Mouse (Mus musculus): ENCODE data around the gene Bdp1.
"Not testable (repeated sequence)": the region's sequence is repeated elsewhere in the genome, so short reads cannot be mapped to it uniquely, and the experiment has no call there.

The Bdp1 gene

GRCm38 (mm10) chr13:100103748-100104254, at the start of gene Bdp1:
Bdp1 (minus strand) TSS chr13:100104070.
- DNase-seq (ENCODE audit: low read depth, low spot score) = peak; percentile 93

DNA sequence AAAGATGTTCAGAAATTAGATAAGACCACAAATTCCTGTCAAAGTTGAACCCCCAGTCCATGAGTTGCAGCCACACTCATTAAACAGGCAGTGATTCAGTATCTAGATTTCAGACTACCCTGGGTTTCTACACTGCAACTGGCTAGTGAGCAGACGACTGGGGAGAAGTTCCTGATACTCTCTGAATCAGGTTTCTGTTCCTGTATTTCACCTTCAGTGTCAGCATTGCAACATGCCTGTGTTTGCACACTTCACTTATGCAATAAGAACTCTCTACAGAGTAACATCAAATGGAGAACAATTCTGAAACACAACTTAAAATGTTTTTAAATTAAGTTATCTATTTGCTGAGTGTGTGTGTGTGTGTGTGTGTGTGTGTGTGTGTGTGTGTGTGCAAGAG, 48.8 kb upstream of the Bdp1 start:
- DNase-seq (ENCODE audit: low read depth, low spot score) = peak; percentile 81

- no peak for DNase-seq (ENCODE audit: low read depth, low spot score)
These were observed 37.9 kb upstream of the Bdp1 start for GRCm38 (mm10) chr13:100141646-100142314.

DNA sequence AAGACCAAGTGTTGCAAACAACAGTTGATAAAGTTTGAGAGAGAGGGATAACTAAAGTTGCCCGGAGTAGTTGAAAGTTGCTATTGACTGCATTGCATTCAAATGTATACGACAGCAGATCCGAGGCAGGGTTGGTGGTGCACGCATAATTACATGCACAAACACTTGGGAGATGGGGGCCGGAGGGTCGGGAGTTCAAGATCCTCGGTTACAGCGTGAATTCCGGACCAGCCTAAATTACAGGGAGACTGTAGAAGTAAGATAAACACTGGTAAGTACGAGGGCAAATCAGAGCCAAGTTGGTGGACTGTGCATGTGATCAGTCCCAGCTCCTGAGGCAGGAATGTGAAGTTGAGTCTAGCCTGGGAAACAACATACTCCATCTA, 21.4 kb upstream of the Bdp1 start:
- no peak for DNase-seq (ENCODE audit: low read depth, low spot score)

- peak; percentile 93 for DNase-seq (ENCODE audit: low read depth, low spot score)
These were observed 20.8 kb upstream of the Bdp1 start, which contains the start of gene Smn1 for GRCm38 (mm10) chr13:100124423-100125257. Smn1 (plus strand) TSS chr13:100124852.

GRCm38 (mm10) chr13:100123970-100124369, 20.1 kb upstream of the Bdp1 start:
- no peak for DNase-seq (ENCODE audit: low read depth, low spot score)

DNA sequence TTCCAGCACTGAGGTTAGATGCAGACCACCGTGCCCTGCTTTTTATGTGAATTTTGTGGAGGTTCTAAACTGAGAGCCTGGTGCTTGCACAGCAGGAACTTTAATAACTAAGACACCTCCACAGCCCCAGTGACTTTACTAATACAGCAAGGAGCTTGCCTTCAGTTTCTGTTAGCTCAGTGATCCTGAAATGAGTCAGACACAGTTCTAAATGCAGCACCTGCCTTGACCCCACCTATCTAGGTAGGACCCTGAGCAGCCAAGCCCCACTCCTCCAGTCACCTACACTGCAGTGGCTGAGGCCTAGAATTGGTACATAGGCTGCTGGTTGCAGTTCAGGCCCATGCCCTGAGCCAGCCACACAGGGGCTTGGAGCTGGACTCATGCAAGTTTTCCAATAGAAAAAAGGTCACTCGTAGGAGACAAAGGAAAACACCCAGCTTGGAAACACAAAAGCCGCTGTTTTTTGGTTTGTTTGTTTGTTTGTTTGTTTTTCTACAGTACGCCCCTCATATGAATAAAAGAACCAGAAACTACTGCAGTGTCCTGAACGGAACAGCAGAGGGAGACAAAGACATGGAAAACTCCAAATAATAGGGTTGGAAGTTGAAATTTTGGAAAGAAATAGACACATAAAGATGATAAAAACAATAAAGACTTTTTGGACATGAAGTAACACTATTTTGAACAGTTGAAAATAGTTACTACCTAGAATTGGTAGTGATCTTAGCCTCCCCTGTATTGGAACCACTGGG, 8.5 kb upstream of the Bdp1 start:
- DNase-seq (ENCODE audit: low read depth, low spot score) = peak; percentile 45

DNA sequence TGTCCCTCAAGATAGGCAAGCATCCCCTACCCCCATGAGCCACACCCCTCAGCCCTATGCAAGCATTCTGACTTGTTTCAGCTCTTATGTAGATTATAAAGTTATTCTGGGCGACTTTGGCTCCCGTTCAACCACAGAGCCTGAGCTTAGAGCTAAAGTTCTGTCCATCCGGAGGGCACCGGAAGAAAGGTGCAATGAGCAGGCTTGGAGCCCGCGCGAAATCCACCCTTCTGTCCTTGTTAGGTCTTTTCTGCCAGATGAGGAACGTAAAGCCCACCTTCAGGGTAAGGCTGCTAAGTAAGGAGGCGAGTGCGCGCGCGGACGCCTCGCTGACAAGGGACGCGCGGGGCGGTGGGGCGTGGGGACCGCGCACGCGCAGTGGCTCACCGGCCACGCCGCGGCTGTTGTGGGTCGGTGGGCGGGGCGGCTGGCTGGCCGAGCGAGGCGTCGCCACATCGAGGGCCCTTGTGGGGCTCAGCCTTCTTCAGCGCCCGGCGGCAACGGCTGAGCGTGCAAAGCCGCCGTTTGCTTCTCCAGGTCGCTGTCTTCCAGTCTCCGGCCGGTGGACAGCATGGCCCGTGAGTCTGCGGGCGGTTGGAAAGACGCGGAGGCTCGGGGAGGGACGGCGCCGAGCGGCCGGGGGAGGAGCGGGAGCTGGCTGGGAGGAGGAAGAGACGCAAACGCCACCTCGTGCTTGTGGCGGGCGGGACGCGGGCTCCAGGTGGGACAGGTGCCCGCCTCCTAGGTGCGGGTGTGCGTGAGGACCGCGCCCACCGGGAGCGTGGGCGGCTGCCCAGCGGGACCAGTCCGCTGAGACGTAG, 4.0 kb upstream of the Bdp1 start, which contains the start of gene Serf1:
Serf1 (plus strand) TSS at position 361 of the 821 bp plus-strand sequence.
- DNase-seq (ENCODE audit: low read depth, low spot score) = peak; percentile 91

GRCm38 (mm10) chr13:100103052-100103658, 715 bp downstream of the Bdp1 start:
- peak; percentile 49 for DNase-seq (ENCODE audit: low read depth, low spot score)

DNA sequence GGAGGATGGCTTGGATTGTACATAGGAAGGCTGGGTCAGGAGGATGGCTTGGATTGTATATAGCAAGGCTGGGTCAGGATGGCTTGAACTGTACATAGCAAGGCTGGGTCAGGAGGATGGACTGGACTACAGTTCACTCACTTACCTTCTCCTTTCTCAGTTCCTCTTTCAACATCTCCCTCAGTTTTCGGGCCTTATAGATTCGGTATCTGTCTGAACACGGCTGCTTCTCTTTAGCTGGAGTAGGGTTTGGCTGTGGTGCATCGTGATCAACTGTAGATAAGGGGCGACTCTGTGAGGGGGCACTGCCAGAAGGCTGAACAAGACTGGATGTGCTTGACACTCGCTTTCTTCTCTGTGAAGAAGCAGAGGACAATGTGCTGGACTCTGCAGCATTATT, 5.1 kb downstream of the Bdp1 start:
- DNase-seq (ENCODE audit: low read depth, low spot score) = peak; percentile 48

GRCm38 (mm10) chr13:100071473-100071872, 32.4 kb downstream of the Bdp1 start:
- no peak for DNase-seq (ENCODE audit: low read depth, low spot score)

DNA sequence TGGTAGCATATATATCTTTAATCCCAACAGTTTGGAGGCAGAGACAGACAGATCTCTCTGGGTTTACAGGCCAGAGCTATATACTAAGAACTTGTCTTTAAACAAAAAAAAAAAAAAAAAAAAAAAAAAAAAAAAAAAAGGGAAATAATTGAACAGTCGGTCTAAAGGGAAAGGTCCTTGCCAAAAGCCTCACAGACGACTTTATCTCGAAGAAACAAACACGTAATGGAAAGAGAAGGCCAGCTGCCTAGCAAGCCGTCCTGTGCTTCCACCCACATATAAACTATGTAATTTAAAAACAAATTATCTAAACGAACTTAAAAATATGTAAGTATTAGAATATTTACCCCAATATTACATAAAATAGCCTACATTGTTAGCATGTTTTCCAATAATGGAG, 36.0 kb downstream of the Bdp1 start:
- DNase-seq (ENCODE audit: low read depth, low spot score) = no peak

GRCm38 (mm10) chr13:100063936-100064335, 39.9 kb downstream of the Bdp1 start:
- no peak for DNase-seq (ENCODE audit: low read depth, low spot score)

DNA sequence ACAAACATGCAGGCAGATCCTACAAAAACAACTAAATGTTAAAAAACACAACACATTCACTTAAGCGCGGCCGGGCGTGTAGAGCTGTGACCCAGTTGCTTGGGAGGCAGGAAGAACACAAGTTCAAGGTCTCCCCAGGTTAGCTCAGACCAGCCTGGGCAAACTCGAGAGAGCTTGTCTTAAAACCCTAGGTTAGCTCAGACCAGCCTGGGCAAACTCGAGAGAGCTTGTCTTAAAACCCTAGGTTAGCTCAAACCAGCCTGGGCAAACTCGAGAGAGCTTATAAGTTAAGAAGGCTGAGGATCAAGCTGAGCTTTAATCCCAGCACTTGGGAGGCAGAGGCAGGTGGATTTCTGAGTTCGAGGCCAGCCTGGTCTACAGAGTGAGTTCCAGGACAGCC, 46.1 kb downstream of the Bdp1 start:
- DNase-seq (ENCODE audit: low read depth, low spot score) = not testable (repeated sequence)

DNA sequence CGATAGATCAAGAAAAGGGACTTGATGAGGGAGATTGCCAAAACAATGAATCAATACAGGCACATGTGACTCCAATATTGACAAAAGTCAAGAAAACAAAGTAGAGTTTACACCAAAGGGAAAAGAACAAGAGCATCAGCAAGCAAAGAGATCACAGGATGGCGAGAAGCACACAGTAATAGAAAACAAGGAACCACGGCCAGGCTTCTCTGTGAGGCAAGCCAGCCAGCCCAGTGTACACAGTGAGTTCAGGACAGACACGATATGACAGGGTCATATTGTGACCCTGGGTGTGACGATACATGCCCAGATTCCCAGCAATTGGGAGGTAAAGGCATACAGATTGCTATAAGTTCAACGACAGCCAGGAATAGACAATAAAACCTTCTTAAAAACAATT, 77.9 kb downstream of the Bdp1 start:
- no peak for DNase-seq (ENCODE audit: low read depth, low spot score)

- no peak for DNase-seq (ENCODE audit: low read depth, low spot score)
These were observed 87.0 kb downstream of the Bdp1 start for GRCm38 (mm10) chr13:100016891-100017290.

DNA sequence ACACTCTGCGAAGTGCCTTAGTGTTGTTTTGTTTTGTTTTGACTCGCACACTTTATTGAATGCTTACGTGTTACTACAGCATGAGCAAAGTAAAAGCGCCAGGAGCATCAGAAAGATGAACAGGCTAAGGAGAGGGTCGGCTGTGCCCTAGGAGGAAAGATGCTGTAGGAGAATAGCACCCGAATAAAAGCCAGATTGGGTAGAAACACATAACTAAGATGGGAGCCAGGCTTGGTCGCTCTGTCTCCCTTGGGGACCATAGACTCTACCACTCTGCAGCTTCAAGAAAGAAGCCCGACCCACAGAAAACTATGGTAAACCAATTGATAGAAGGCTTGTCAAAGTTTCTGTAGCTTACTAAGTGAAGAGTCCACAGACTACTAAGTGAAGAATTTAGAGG, 87.9 kb downstream of the Bdp1 start:
- DNase-seq (ENCODE audit: low read depth, low spot score) = no peak

- peak; percentile 95 for DNase-seq (ENCODE audit: low read depth, low spot score)
These were observed 88.7 kb downstream of the Bdp1 start, which contains the start of gene Mccc2 for GRCm38 (mm10) chr13:100014906-100015895. Mccc2 (minus strand) TSS chr13:100015639.

DNA sequence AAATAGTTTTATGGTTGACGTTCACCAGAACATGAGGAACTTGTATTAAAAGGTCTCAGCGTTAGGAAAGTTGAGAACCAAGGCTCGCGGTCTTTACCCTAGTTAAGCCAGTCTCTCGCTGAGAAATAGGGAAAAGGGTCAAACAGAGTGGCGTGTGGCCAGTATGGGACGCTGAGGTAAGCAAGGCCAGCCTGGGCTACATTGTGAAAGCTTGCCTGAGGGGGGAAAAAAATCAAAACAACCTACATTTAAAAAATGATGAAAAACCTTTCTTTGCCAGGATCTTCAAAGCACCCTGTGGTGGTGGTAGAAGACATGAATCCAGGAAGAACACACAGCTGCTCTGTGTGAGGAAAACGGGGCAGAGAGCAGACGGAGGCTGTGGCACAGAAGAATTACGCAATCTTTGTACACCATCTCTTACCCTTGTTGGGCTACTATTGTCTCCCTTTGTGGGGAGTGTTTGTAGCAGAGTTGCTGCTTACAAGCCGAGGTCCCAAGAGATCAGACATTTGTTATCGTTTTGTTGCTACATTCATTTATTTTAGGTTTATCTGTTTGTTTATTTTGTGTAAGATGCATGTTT, 97.9 kb downstream of the Bdp1 start:
- no peak for DNase-seq (ENCODE audit: low read depth, low spot score)
